Mouse (Mus musculus) spleen, adult 2 months (tissue): ENCODE data around the gene Sema4c.

Experiments used
- CTCF ChIP-seq: fragments of 200-500 bp; IDR thresholded peaks from 2 replicates; pipeline ENCODE4 v1.5.1; 2011; ENCODE audit warnings: mild to moderate bottlenecking, inconsistent platforms; ENCODE audit not compliant: insufficient read depth, insufficient read length, insufficient replicate concordance; ENCODE audit errors: extremely low read depth
- POLR2A ChIP-seq: fragments of 200-500 bp; IDR thresholded peaks from 2 replicates; pipeline ENCODE4 v1.6.1; 2011; ENCODE audit warnings: low read depth, low read length, inconsistent platforms

DNA sequence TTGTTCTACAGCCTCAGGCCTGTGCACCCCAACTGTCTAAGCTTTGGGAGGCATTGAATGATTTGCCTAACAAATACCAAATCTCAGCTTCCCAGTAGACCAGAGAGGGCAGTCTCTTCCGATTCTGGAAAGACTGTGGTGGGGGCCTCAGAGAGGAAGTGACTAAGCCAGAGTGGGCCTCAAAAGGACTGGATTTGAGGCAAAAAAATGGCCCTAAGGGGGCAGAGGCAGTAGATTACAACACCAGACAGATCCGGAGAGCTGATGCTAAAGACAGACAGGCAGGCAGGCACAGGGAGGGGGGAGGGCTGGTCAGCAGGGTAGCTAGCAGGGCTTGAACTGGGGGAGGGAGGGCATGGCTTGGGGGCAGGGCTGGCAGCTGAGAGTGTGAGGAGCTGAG is 8.3 kb upstream of the Sema4c start:
- TF ChIP-seq CTCF = no peak
- TF ChIP-seq POLR2A = no peak
